ENCODE assay signal across 3 mouse cellular contexts in genomic region chr10:70960396-70960795, GRCm38 (mm10).
DNase-seq lines count a peak whose midpoint lies in the region; ATAC-seq and TF ChIP-seq lines count a peak whose summit lies in the region.
"Not testable (repeated sequence)": the region's sequence is repeated elsewhere in the genome, so short reads cannot be mapped to it uniquely, and the experiment has no call there.

No protein-coding gene starts in this region.

- not testable (repeated sequence) for H3K27me3 ChIP-seq in lung, embryonic 14.5 days (ENCODE audit: insufficient read depth, low read length); midbrain, embryonic 11.5 days (ENCODE audit: control insufficient read depth, insufficient read depth, low read length)

- H3K9me3 ChIP-seq in lung, embryonic 14.5 days (ENCODE audit: low read depth, low read length); midbrain, embryonic 11.5 days (ENCODE audit: control insufficient read depth, low read length): not testable (repeated sequence)

- not testable (repeated sequence) for H3K4me1 ChIP-seq in lung, embryonic 14.5 days (ENCODE audit: insufficient read depth); midbrain, embryonic 11.5 days (ENCODE audit: control insufficient read depth, insufficient read depth, low read length)

- H3K4me2 ChIP-seq in lung, embryonic 14.5 days; midbrain, embryonic 11.5 days: not testable (repeated sequence)

- not testable (repeated sequence) for H3K9ac ChIP-seq in lung, embryonic 14.5 days; midbrain, embryonic 11.5 days (ENCODE audit: low read length)

- H3K36me3 ChIP-seq in lung, embryonic 14.5 days (ENCODE audit: insufficient read depth); midbrain, embryonic 11.5 days (ENCODE audit: control insufficient read depth, insufficient read depth, low read length): not testable (repeated sequence)

- not testable (repeated sequence) for H3K27ac ChIP-seq in lung, embryonic 14.5 days (ENCODE audit: low read depth); midbrain, embryonic 11.5 days (ENCODE audit: low read depth, low read length)

- not testable (repeated sequence) for TF ChIP-seq CTCF in lung, embryonic 14.5 days (IDR thresholded peaks at IDR 0.05; ENCODE audit: low read depth)

- 89% methylated on average over 6 of the region's 6 CpGs for WGBS in lung, embryonic 14.5 days
- 87% methylated on average over 6 of the region's 6 CpGs for WGBS in midbrain, embryonic 11.5 days

- DNase-seq in heart, adult 11 months = peak; percentile 61
- DNase-seq in lung, embryonic 14.5 days = peak; percentile 42
- DNase-seq in midbrain, embryonic 11.5 days (ENCODE audit: low spot score, missing footprints) = peak; percentile 79

- ATAC-seq in lung, embryonic 14.5 days (ENCODE audit: insufficient read depth); midbrain, embryonic 11.5 days (ENCODE audit: low FRiP score): not testable (repeated sequence)

- not testable (repeated sequence) for H3K4me3 ChIP-seq in lung, embryonic 14.5 days (ENCODE audit: low read depth, low read length); midbrain, embryonic 11.5 days (ENCODE audit: low read depth, low read length)
